Mouse (Mus musculus) lung, postnatal 10 days (tissue): Measurements from ENCODE around the gene Tapbp.
"Not testable (repeated sequence)": the region's sequence is repeated elsewhere in the genome, so short reads cannot be mapped to it uniquely, and the experiment has no call there.

Experiments used
- DNase-seq: peaks from one replicate; pipeline ENCODE4 v3.0.0; 2021

The Tapbp gene

GRCm38 (mm10) chr17:33904835-33905234 is 10.9 kb upstream of the Tapbp start, which contains the start of gene Platr17:
Platr17 (plus strand) TSS chr17:33905135.
- DNase-seq: not testable (repeated sequence)

DNA sequence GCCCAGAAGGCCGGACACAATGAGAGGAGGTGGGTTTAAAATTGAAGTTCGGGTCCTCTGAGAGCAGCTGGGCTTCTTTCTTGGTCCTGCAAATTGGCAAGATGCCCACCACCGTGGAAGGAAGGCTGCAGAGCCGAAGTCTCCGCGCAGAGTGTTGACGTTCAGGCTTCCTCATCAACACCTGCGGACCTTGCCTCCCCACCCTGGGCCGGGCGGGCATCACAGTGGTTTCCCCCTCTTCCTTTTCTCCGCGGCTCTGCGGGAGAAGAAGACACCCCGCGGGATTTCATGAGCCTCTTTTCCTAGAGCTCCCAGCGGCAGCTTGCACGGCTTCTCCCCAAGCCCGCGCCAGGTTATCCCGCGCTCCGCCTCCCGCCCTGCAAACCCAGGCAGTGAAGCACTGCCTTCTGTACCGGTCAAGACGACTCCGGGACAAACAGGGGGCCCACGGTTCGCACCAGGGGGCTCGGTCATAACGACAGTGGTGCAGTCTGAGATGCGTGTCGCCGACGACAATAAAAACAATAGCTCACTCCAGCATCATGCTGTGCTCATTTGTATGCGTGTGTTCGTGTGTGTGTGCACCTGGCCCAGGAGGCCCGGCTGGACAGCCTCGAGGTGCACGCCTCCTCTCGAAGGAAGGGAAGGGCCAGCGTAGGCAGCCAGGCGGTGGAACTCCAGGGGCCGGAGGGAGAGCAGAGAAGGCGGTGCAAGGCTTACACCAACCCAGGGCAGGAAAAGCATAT is 7.2 kb upstream of the Tapbp start:
- peak; percentile 55 for DNase-seq

- DNase-seq: peak; percentile 99
Measured at GRCm38 (mm10) chr17:33909077-33909868, 6.4 kb upstream of the Tapbp start, which contains the start of gene Daxx. Daxx (plus strand) TSS chr17:33909414.

DNA sequence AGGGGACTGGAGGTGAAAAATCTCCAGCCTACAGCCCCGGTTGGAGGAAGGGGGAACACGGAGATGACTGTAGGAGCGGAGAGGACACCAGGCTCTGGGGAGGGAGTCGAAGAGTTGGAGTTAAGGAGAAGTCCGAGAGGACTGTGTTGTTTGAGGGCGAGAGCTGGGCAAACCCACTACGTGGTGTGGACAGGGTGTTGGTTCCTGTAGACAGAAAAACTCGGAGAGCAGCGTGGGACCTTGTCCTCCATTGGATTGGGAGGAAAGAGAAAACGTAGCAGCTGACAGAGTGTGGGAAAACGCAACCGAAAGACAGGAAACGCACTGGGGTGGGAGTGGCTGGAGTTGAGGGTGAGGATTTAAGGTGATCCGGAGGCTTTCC is 5.8 kb upstream of the Tapbp start:
- peak; percentile 74 for DNase-seq

- no peak for DNase-seq
Measured at GRCm38 (mm10) chr17:33910346-33911051, 5.2 kb upstream of the Tapbp start.

- no peak for DNase-seq
Measured at GRCm38 (mm10) chr17:33911052-33911812, 4.5 kb upstream of the Tapbp start.

GRCm38 (mm10) chr17:33911813-33912414 is 3.8 kb upstream of the Tapbp start:
- no peak for DNase-seq

DNA sequence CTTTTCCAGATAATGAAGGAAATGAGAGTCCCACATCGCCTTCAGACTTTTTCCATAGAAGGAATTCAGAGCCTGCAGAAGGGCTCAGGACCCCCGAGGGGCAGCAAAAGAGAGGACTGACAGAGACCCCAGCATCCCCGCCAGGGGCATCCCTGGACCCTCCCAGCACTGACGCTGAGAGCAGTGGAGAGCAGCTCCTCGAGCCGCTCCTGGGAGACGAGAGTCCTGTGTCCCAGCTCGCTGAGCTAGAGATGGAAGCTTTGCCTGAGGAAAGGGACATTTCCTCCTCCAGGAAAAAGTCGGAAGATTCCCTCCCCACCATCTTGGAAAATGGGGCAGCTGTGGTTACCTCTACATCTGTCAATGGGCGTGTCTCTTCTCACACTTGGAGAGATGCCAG is 2.4 kb upstream of the Tapbp start:
- DNase-seq: no peak

DNA sequence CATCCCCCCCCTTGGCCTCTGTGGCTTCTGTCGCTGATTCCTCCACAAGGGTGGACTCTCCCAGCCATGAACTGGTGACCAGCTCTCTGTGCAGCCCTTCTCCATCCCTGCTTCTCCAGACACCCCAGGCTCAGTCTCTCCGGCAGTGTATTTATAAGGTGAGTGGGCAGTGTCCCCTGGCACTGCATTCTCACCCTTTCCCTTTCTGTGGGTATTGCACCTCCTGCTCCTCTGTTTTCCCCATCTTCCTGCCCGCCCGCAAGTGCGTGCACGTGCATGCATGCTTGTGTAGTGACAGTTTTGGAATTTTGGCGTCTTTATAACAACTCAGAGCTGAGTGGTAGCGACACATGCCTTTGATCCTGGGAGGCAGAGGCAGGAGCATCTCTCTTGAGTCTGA is 1.8 kb upstream of the Tapbp start:
- DNase-seq: no peak

DNA sequence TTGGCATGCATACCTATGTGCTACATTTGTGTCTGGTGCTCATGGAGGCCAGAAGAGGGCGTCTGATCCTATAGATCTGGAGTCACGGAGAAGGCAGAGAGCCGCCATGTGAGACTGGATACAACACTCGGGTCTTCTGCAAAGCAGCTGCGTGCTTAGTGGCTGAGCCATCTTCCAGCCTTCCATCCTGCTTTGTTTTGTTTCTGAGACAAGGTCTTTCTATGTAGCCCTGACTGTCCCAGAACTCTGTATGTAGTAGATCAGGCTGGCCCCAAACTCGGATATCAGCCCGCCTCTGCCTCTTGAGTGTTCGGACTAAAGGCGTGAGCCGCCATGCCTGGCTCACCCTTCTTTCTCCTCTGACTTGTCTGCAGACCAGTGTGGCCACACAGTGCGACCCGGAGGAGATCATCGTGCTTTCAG is 719 bp upstream of the Tapbp start:
- no peak for DNase-seq

DNA sequence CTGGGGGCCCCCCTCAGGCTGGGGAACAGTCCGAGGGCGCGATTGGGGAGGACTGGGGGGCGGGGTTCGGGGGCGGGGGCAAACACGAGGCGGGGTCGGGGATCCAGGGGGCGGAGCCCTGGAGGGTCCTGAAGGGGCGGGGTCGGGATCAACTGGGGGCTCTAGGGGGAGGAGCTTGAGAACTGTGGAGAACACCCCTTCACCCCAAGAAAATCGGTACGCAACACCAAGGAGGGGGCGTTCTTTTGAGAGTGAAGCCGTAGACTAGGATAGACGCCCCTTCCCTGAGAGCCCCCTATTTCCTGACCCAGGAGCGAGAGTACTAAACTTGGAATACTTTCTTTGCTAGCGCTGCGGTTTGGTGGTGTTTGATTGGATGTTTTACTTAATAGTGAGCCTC is 595 bp downstream of the Tapbp start:
- no peak for DNase-seq

DNA sequence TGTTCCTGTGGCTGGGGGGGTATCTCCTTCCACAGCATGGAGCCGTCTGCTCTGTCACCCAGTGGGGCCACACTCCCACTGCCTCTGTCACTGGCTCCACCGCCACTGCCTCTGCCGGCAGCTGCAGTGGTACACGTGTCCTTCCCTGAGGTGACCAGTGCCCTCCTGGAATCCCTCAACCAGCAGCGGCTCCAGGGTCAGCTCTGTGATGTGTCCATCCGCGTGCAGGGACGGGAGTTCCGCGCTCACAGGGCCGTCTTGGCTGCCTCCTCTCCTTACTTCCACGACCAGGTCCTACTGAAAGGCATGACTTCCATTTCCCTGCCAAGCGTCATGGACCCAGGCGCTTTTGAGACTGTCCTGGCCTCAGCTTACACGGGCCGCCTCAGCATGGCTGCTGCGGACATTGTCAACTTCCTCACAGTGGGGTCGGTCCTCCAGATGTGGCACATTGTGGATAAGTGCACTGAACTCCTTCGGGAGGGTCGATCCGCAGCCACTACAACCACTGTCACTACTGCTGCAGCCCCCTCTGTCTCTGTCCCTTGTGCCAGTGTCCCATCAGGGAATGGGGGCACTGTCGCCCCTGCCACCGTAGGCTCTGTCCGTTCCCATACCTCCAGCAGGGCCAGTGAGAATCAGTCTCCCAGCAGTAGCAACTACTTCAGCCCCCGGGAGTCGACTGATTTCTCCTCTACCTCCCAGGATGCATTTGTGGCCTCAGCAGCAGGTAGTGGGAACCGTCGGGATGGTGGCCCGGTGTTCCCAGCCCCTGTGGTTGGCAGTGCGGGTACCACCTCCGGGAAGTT is 1.4 kb downstream of the Tapbp start:
- no peak for DNase-seq

GRCm38 (mm10) chr17:33917656-33918292 is 2.1 kb downstream of the Tapbp start:
- no peak for DNase-seq

DNA sequence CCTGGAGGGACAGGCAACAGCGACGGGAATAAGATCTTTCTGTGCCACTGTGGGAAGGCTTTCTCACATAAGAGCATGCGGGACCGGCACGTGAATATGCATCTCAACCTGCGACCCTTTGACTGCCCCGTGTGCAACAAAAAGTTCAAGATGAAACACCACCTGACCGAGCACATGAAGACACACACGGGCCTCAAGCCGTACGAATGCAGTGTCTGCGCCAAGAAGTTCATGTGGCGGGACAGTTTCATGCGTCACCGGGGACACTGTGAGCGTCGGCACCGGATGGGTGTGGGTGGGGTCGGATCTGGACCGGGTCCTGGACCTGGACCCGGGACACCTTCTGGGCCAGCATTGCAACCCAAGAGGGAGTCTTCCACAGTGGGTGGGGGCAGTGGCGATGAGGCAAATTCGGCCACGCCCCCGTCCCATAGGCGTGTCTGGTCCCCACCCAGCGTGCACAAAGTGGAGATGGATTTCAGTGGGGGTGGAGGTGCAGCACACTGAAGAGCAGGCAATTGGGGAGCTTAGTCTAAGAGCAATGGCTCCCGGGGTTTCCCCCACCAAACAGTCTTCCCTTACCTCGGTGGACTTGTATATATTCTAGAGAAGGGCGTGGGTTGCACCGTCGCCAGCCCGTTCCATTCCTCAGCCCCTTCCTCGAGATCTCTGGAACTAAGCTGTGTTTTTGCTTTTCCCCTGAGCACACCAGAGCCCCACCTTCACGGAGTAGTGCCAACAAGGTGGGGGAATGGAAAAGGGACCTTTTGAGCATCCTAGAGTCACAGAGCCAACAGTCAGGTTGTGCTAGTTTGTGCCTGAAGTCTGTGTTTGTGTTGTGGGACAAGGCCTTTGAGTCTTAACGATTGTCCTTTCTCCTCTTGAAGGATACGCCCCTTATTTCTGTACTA is 2.8 kb downstream of the Tapbp start:
- DNase-seq: no peak

DNA sequence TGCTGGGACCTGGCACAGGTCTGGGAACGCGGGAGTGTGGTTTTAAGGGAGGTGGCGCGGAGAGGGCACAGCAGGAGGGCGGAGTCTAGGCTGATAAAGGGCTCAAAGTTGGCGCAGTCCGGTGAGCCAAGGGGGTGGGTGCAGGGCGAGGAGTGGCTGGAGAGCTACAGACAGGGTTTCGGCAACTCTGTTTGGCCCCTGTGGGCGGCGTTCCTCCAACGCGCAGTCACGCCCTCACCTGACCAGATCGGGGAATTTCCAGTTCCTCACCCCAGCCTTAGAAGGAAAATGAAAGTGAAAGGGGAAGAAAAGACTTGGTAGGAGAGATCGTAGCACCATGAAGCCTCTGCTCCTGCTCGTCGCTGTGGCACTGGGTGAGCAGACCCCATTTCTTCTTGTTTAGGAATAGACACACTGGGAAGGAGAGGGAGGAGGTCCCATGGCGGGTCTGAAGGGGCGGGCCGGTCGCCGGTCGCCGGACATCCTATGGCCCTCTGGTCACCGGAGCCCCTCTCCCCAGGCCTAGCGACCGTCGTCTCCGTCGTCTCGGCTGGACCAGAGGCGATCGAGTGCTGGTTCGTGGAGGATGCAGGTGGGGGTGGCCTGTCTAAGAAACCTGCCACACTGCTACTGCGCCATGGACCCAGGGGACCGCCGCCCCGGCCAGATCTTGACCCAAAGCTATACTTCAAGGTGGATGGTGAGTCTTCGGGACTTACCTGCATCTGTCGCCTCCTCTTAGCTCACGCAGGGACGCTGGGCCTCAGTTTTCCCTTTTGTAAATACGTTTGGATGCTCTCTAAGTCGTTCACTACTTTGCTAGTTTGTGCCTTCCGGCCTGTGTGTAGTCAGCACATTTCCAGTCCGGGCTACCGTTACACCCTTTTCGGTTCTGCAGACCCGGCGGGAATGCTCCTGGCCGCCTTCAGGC is 3.9 kb downstream of the Tapbp start:
- peak; percentile 93 for DNase-seq

- peak; percentile 91 for DNase-seq
Measured at GRCm38 (mm10) chr17:33920282-33921097, 4.8 kb downstream of the Tapbp start.

DNA sequence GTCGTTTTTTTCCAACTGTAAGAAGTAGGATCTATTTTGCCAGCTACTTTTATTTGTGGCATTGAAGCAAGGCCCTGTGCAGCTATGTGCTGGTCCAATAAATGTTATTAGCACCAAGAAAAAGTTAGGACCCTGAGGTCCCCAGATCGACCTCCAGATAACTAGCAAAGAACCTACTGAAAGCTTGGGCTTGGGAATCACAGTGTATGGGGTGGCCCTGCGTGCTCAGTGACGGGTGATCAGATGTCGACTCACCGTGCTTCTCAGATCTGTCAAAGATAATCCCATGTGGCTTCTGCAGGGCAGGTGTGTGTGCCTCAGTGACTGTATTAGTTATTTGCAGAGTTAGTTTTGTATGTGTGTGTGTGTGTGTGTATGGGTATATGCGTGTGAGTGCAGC is 5.7 kb downstream of the Tapbp start:
- DNase-seq: no peak
